Mouse (Mus musculus) cerebellum, adult 2 months (tissue): ENCODE data around the gene Olfr889.
"Not testable (repeated sequence)": the region's sequence is repeated elsewhere in the genome, so short reads cannot be mapped to it uniquely, and the experiment has no call there.

Source experiments
- CTCF ChIP-seq: fragments of 200-500 bp; IDR thresholded peaks from 2 replicates; pipeline ENCODE4 v1.5.1; 2011; ENCODE audit warnings: low read depth, mild to moderate bottlenecking, control low read depth, low read length, moderate library complexity, borderline replicate concordance; ENCODE audit not compliant: insufficient read depth
- POLR2A ChIP-seq: fragments of 200-500 bp; IDR thresholded peaks from 2 replicates; pipeline ENCODE4 v1.6.1; 2011; ENCODE audit warnings: low read length, control low read depth, borderline replicate concordance; ENCODE audit not compliant: insufficient read depth

GRCm38 (mm10) chr9:38168341-38168740 is 53.3 kb downstream of the Olfr889 start:
- not testable (repeated sequence) for TF ChIP-seq CTCF, POLR2A
